Mouse (Mus musculus): ENCODE data around the gene Cox14.
"Not testable (repeated sequence)": the region's sequence is repeated elsewhere in the genome, so short reads cannot be mapped to it uniquely, and the experiment has no call there.

The Cox14 gene

DNA sequence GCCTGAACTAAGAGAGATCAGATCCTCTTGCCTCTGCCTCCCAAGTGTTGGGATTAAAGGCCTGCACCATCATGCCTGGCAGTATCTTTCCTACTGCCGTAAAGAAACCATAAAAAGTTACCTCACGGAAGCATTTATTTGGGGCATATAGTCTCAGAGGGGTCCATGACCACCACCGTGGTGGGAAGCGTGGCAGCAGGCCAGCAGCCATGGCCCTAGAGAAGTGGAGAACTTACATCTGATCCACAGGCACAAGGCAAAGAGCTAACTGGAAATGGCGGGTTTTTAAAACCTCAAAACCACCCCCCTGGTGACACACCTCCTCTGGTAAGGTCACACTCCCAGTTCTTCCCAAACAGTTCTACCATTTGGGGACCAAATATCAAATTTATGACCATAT, 2.8 kb downstream of the Cox14 start:
- DNase-seq (ENCODE audit: low read depth, low spot score) = no peak
- Histone ChIP-seq H3K27me3 (ENCODE audit: control insufficient read depth, insufficient read depth, low read length, poor library complexity, severe bottlenecking) (no peaks in the 10 kb centered on the region), H3K36me3 (ENCODE audit: control insufficient read depth, insufficient read depth, low read length, poor library complexity, severe bottlenecking) (peaks cover 8% of the 10 kb centered on the region; the same call in 1 of the 2 replicates)

DNA sequence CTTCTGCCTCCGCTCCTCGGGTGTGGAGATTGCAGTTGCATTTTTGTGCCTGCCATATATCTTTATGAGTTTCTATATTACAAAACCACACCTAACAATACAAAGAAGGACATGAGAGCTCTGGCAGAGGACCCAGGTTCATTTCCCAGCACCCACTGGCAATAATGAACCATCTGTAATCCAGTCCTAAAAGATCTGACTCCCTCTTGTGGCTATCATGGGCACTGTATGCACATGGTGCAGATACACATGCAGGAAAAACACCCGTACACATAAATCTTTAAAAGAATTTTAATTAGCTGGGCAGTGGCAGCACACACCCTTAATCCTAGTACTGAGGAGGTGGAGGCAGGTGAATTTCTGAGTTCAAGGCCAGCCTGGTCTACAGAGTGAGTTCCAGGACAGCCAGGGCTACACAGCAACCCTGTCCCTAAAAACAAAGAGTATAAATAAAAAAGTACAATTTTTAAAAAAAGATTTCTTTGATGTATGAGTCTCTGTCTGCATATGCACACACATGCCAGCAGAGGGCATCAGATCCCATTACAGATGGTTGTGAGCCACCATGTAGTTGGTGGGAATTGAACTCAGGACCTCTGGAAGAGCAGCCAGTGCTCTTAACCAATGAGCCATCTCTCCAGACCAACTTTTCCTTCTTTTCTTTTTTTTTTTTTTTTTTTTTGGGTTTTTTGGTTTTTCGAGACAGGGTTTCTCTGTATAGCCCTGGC, 3.8 kb downstream of the Cox14 start:
- peak; percentile 31 for DNase-seq (ENCODE audit: low read depth, low spot score)
- H3K36me3 ChIP-seq (ENCODE audit: control insufficient read depth, insufficient read depth, low read length, poor library complexity, severe bottlenecking) = peaks cover 8% of the 10 kb centered on the region; the same call in 1 of the 2 replicates
- no peaks in the 10 kb centered on the region for H3K27me3 ChIP-seq (ENCODE audit: control insufficient read depth, insufficient read depth, low read length, poor library complexity, severe bottlenecking)

DNA sequence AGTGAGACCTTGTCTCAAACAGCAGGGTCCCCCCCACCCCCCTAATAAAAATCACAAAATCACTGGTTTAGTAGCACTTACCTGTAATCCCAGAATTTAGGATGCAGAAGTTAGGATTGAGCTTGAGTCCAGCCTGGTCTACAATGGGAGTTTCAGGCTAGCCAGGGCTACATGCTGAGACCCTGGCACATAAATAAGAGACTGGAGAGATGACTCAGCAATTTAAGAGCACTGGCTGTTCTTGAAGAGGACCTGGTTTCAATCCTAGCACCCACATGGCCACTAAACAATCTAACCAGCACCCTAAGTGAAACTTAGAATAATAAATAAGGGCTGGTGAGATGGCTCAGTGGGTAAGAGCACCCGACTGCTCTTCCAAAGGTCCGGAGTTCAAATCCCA, 5.7 kb downstream of the Cox14 start:
- DNase-seq (ENCODE audit: low read depth, low spot score) = no peak
- Histone ChIP-seq H3K27me3 (ENCODE audit: control insufficient read depth, insufficient read depth, low read length, poor library complexity, severe bottlenecking) (no peaks in the 10 kb centered on the region), H3K36me3 (ENCODE audit: control insufficient read depth, insufficient read depth, low read length, poor library complexity, severe bottlenecking) (peaks cover 9% of the 10 kb centered on the region)

DNA sequence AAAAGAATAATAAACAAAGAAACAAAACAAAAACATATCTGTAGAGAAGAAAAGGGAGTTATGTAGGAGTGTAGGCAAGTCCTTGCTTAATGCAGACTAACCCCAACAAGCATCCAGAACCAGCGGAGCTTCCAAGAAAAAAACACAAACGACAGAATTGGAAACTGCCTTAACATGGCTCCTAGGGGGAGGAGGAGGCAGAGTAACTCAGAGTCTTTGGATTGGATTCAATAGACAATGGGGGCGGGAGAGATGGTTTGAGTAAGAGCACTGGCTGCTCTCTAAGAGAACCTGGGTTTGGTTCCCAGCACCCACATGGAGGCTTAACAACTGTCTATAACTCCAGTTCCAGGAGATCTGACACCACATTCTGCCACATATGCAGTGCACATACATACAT, 6.3 kb downstream of the Cox14 start:
- Histone ChIP-seq H3K27me3 (ENCODE audit: control insufficient read depth, insufficient read depth, low read length, poor library complexity, severe bottlenecking) (no peaks in the 10 kb centered on the region), H3K36me3 (ENCODE audit: control insufficient read depth, insufficient read depth, low read length, poor library complexity, severe bottlenecking) (peaks cover 11% of the 10 kb centered on the region)
- no peak for DNase-seq (ENCODE audit: low read depth, low spot score)

DNA sequence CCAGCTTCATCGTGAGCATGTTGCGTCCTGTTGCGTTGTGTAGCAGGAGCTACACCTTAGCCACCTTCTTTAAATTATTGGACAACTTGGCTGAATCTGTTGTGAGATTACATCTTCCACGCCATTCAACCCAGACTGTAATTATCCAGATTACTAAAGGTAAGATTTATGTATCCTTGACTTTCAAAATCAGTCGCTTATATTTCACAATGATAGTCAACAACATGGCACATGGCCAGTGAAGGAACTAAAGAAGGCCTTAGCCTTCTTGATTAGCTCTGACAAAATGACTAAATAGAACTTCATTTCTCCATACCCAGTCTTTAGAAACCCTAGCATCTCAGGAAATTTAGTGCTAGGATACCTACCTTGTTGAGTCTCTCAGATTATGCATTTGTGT, 7.8 kb downstream of the Cox14 start:
- Histone ChIP-seq H3K27me3 (ENCODE audit: control insufficient read depth, insufficient read depth, low read length, poor library complexity, severe bottlenecking) (no peaks in the 10 kb centered on the region), H3K36me3 (ENCODE audit: control insufficient read depth, insufficient read depth, low read length, poor library complexity, severe bottlenecking) (peaks cover 15% of the 10 kb centered on the region)
- DNase-seq (ENCODE audit: low read depth, low spot score) = no peak

DNA sequence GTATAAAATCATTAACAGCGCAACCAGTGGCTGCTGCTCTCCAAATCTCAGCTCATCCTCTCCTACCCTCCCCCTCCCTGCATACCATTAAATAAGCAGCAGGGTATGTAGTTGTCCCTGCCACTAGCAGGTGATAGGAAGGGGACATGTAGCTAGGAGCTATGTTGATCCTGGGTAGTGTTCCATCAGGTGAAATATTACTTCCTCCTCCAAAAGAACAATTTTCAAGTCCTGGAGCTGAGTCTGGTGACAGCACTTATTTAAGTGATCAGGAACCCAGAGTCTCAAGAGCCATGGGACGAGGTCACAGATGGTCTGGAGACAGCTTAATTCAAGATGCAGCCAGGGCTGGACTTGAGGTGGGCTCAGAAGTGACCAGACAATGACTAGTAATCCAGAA, 10.2 kb downstream of the Cox14 start:
- DNase-seq (ENCODE audit: low read depth, low spot score) = no peak
- Histone ChIP-seq H3K36me3 (ENCODE audit: control insufficient read depth, insufficient read depth, low read length, poor library complexity, severe bottlenecking) (peaks cover 27% of the 10 kb centered on the region), H3K27me3 (ENCODE audit: control insufficient read depth, insufficient read depth, low read length, poor library complexity, severe bottlenecking) (no peaks in the 10 kb centered on the region)

DNA sequence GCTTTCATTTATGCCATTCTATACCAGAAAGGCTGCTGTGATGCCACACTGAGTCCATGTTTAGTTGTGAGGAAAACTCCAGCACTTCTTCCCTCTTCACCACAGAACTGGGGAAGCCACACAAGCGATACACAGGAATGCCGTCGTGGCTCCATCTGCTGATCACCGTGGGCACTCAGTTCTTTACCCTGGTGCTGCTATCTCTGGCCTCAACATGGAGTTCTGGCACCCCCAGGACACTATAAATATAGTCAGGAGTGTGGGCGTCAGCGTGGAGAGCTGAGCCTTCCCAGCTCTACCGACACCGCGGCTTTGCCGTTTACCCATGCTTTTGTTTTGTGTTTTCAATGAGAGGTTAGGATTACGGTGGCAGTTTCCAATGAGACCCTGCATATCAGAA, 11.3 kb downstream of the Cox14 start:
- DNase-seq (ENCODE audit: low read depth, low spot score) = no peak

DNA sequence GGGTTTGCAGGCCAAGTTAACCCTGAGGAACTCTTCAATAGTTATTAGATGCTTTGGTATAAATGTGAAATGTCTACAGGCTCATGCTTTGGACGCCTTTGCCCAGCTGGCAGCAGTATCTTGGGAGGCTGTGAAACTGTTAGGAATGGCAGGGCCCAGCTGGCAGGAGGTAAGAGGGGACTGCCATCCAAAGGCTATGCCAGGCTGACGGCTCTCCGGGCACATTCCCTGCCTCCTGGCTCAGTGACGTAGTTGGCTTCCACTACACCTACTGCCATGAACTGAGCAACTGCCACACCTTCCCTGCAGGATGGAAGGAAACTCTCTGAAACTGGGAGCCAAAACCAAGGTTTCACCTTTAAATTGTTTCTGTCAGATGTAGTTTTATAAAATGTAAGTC, 14.8 kb downstream of the Cox14 start:
- peaks cover 28% of the 10 kb centered on the region for H3K36me3 ChIP-seq (ENCODE audit: control insufficient read depth, insufficient read depth, low read length, poor library complexity, severe bottlenecking)
- no peak for DNase-seq (ENCODE audit: low read depth, low spot score)
- no peaks in the 10 kb centered on the region for H3K27me3 ChIP-seq (ENCODE audit: control insufficient read depth, insufficient read depth, low read length, poor library complexity, severe bottlenecking)

More for the DNA sequence above, 11.3 kb downstream of the Cox14 start:
- Histone ChIP-seq H3K36me3 (ENCODE audit: control insufficient read depth, insufficient read depth, low read length, poor library complexity, severe bottlenecking) (peaks cover 28% of the 10 kb centered on the region), H3K27me3 (ENCODE audit: control insufficient read depth, insufficient read depth, low read length, poor library complexity, severe bottlenecking) (no peaks in the 10 kb centered on the region)

DNA sequence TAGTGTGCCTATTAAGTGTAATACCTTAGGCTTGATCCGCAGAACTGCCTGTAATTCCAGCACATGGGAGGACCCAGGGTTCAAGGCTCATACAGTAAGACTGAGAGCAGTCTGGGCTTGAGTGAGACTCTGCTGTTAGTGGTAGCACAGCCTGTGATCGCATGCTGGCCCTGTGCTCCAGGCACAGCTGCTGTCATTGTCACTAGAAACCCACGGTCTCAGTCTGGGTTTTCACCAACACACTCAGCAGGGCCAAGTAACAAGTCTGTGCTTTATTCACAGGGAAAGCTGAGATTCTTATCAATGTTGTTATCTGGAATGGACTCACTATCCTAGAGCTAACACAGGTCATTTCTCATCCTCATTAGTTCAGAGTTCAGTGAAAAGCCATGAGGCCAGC, 28.8 kb downstream of the Cox14 start:
- no peak for DNase-seq (ENCODE audit: low read depth, low spot score)
- H3K36me3 ChIP-seq (ENCODE audit: control insufficient read depth, insufficient read depth, low read length, poor library complexity, severe bottlenecking) = no peaks in the 10 kb centered on the region
- no peaks in the 10 kb centered on the region for H3K27me3 ChIP-seq (ENCODE audit: control insufficient read depth, insufficient read depth, low read length, poor library complexity, severe bottlenecking)

DNA sequence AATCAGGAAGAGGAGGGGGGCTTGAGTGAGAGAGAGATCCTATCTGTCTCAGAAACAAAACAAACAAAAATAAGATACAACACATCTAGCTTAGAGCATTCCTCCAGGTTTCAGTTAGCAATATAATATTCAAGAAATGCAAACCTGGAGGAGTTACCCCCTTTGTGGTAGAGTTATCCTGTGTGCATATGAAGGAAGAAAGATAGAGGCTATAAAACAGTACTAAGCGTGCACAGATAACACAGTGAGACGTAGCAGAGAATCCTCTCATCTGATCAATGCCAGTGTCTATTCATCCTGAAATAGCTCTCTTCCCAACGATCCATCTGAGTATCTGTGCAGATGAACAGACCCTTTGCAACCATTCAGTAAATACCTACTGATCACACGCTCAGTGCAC, 42.0 kb downstream of the Cox14 start:
- Histone ChIP-seq H3K27me3 (ENCODE audit: control insufficient read depth, insufficient read depth, low read length, poor library complexity, severe bottlenecking) (no peaks in the 10 kb centered on the region), H3K36me3 (ENCODE audit: control insufficient read depth, insufficient read depth, low read length, poor library complexity, severe bottlenecking) (peaks cover 3% of the 10 kb centered on the region; the same call in 1 of the 2 replicates)
- DNase-seq (ENCODE audit: low read depth, low spot score) = no peak

DNA sequence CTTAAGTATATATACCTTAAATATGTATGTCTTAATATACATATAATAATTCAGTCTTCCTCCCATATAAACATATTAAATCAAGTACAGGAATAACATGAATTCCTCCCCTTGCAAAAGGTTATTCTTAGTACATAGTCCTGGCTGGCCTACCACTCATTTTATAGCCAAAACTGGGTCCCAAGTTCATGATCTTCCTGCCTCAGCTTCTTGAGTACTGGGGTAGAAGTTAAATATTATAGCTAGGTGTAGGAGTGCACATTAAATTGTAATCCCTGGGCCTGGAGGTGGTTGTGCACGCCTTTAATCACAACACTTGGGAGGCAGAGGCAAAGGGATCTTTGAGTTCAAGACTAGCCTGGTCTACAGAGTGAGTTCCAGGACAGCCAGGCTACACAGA, 43.3 kb downstream of the Cox14 start:
- peaks cover 3% of the 10 kb centered on the region; the same call in 1 of the 2 replicates for H3K36me3 ChIP-seq (ENCODE audit: control insufficient read depth, insufficient read depth, low read length, poor library complexity, severe bottlenecking)
- no peak for DNase-seq (ENCODE audit: low read depth, low spot score)
- no peaks in the 10 kb centered on the region for H3K27me3 ChIP-seq (ENCODE audit: control insufficient read depth, insufficient read depth, low read length, poor library complexity, severe bottlenecking)

DNA sequence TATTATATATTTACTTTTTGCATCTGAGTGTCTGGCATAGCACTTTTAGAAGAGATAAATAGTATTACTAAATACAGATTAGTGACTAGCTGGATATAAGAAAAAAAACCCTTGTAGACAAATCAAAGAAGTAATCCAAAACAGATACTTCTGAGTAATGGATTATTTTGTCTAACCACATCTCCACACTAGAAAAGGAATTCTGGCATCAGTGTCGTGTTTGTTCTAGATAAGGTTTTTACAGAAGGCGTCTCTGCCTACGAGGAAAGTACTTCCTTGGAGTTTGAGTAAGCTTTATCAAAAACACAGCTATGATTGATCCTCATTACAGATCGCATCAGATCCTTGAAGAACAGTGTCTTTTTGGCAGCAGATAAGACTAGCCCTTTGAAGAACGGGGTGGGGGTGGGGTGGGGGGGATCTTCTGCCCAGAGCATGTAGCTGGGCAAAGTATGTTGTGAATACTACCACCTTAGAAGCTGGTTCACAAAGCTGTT, 45.6 kb downstream of the Cox14 start:
- H3K36me3 ChIP-seq (ENCODE audit: control insufficient read depth, insufficient read depth, low read length, poor library complexity, severe bottlenecking) = peaks cover 2% of the 10 kb centered on the region; the same call in 1 of the 2 replicates
- DNase-seq (ENCODE audit: low read depth, low spot score) = no peak
- H3K27me3 ChIP-seq (ENCODE audit: control insufficient read depth, insufficient read depth, low read length, poor library complexity, severe bottlenecking) = no peaks in the 10 kb centered on the region

DNA sequence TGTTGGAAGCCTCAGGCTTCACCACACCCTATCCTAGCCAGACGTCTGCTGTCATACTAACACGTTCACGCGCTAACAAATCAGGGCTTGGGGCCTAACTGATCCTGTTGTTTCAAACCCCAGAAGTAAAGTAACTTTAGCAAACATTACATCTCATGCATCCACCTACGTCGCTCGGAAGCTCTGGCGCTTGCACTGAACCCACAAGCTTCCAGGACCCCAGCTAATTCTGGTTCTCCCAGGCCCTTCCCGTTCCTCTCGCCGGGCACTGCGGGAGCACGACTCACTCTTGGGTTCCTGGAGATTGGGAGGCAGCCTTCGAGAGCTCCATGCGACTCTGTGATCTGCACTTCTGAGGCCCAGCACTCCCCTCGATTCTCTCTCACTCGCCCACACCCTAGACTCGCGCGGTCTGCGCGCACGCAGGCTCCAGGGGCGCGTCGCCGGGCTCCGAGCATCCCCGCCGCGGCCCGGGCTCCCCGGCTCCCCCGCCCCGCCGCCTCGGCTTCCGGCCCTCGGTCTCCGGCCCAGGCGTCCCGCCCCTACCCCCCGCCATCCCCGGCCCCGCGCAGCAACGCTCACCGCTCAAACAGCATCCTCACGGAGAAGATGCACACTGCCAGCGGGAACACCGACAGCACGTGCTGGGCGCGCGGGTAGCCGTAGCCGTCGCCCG, 46.3 kb downstream of the Cox14 start:
- DNase-seq (ENCODE audit: low read depth, low spot score) = peak; percentile 31
- peaks cover 2% of the 10 kb centered on the region; the same call in 1 of the 2 replicates for H3K36me3 ChIP-seq (ENCODE audit: control insufficient read depth, insufficient read depth, low read length, poor library complexity, severe bottlenecking)
- H3K27me3 ChIP-seq (ENCODE audit: control insufficient read depth, insufficient read depth, low read length, poor library complexity, severe bottlenecking) = no peaks in the 10 kb centered on the region

DNA sequence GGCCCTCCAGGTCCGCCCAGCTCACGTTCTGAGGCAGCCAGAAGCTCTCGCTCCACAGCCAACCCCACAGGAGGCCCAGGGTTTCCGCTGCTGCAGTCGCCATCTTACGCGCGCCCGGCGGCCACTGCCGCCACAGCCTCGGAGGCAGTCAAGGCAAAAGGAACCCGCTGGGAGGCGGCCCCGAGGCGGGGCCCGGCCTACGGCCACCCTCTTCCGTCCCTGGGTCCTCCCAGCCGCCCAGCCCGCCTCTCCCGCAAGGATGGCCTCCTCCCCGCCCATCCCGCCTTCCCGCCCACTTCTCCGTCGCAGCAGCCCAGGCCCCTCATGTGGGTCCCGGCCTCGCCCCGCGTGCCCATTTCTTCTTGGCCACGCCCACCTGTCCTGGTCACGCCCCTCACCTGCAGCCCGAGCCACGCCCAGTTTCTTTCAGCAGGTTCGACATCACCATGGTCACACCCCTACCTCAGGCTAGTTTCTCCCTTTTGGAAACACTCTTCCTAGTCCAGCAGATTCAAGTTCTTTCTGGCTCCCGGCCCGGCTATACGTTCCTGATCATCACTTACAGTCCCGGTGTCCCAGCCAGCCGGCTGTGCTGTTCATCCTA, 47.0 kb downstream of the Cox14 start:
- peak; percentile 89 for DNase-seq (ENCODE audit: low read depth, low spot score)
- Histone ChIP-seq H3K36me3 (ENCODE audit: control insufficient read depth, insufficient read depth, low read length, poor library complexity, severe bottlenecking) (peaks cover 2% of the 10 kb centered on the region; the same call in 1 of the 2 replicates), H3K27me3 (ENCODE audit: control insufficient read depth, insufficient read depth, low read length, poor library complexity, severe bottlenecking) (no peaks in the 10 kb centered on the region)

DNA sequence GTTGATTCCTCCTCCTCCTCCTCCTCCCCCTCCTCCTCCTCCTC, 47.3 kb downstream of the Cox14 start, which contains the start of gene Cers5:
Gene Cers5 (minus strand): TSS at position 5 of the 44 bp plus-strand sequence.
- not testable (repeated sequence) for H3K27me3 ChIP-seq (ENCODE audit: control insufficient read depth, insufficient read depth, low read length, poor library complexity, severe bottlenecking); DNase-seq (ENCODE audit: low read depth, low spot score); H3K36me3 ChIP-seq (ENCODE audit: control insufficient read depth, insufficient read depth, low read length, poor library complexity, severe bottlenecking)

Data from splenic B cell, adult 2 months (primary cell).